Mouse (Mus musculus) gastrocnemius, adult 18-20 months (tissue): Measurements from ENCODE around the gene Rnf182. TPM values are rescaled to one million over a fixed set of nuclear protein-coding genes. Genes with fewer than 3 reads are reported as not detected.

ENCODE experiments used
- DNase-seq: peaks from one replicate; pipeline ENCODE4 v3.0.0; 2021; ENCODE audit warnings: low spot score
- long read RNA-seq, 2 experiments: library from polyadenylated mRNA; stranded (forward); transcript quantifications; one replicate each; pipeline ENCODE4 v2.0.0; 2021
- total RNA-seq, 2 experiments: library from RNA; stranded (reverse); gene quantifications; 2 replicates each; pipeline ENCODE4 v1.2.3; 2021

Rnf182 gene
- not detected for total RNA-seq
- long read RNA-seq, experiment 1 = 0 reads
- long read RNA-seq, experiment 2 = 0 reads

DNA sequence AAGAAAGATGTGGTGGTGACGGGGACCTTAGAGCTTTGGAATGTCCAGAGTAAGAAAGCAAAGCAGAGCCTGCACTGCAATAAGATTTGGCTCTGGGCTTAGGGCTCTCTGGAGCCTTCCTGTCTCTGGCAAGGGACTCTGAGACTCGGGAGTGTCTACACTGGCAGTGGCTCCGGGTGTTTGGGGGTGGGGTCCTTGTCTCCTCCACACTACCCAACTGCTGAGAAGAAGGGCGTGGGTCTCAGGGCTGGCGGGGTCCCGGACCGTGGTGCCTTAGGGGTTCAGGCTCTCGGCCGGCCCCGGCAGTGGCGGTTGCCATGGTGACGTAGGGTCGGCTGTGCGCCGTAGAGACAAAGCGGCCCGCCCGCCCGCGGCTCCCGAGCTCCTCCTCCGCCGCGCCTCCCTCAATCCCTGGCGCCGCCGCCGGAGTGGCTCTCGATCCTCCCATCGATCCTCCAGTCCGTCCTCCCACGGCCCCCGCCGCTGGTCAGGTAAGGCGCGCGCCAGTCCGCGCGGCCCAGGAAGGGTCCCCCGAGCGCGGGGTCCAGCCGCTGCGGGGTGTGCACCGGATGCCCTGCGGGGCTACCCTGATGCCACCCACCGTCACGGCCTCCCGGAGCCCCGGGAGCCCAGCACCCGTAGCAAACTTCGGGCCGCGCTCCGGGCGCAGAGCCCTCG is at the start of gene Rnf182:
Gene Rnf182, plus strand, starts transcription at position 134 of the 678 bp plus-strand sequence.
- peak; percentile 37 for DNase-seq

DNA sequence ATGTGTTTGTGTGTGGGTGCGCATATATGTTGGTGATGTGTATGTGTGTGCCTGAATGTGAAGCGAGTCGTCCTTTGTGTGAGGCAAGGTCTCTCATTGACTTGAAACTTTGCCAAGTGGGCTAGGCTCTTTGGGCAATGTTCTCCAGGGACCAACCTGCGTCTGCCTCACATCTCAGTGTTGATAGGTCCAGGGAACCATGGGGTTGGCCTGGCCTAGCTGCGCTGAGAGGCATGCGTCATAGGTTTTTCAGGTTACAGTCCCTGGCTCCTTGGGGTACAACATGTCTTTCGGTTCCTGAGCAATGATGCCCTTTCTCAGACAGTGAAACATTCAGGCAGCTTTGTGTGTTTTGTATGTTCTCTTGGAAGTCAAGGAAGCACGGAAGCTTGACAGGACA is 49.3 kb upstream of the Rnf182 start:
- DNase-seq = no peak

DNA sequence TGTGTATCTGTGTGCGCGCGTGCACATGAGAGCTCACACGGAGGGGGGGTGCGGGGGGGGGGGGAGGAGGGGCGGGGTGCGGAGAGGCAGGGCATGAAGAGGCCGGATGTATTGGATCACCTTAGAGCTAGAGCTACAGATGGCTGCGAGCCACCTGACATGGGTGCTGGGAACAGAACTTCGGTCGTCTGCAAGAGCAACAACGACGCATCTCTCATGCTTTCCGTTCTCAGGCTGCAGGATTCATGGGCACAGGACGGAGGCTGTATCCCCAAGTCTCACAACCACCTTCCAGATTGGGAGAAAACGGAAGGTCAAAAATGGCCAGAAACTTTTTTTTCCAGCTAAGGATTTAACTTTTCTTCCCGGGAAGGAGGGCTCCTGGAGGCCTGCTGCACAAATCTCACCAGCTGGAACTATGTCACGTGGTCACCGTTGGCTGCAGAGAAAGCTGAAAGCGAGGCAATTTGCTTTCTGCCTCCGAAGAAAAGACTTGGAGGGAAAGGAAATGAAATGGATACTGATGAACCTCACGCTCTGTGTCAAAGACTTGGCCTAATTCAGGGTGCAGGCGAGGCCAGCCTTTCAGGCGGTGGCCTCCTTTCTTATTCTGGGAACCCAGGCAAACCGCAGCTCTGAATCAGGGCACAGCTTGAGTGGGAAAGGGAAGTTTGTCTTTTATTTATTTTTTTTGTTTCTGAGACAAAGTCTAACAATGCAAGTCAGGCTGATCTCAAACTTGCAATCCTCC is 48.2 kb upstream of the Rnf182 start:
- DNase-seq = peak; percentile 24

DNA sequence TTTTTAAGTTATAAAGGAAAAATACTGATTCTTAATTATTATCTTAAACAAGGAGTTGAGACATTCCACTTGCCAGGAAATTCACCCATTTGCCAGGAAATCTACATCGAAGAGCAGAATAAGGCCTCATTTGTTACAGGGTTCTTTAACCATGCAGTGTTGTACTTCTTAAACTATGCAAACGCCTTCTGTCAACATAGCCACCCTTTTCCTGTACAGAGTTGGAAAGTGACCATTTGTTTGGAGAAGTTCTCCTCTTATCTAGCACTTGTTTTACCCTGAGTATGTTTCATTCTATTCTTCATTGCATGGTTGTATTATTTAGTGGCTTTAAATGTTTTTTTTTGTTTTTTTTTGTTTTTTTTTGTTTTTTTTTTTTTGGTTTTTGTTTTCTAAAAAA is 41.5 kb upstream of the Rnf182 start:
- no peak for DNase-seq

DNA sequence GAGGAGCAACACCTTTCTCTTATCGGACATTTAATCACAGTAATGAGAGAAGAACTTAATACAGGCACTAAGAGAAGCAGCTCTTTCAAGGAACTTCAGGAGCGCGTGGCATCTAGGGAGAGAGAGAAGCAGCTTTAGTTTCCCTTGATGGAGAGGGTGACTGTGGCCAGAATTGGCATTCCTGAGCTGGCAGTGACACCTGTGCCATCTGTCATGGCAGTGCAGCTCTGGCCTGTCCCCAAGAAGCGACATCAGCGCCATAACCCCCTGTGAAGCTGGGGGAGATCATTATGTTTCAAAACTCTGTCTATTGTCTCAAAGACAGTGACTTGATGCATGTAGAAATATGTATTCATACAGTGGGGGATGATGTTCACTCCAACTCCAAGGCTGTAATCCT is 40.1 kb upstream of the Rnf182 start:
- no peak for DNase-seq

DNA sequence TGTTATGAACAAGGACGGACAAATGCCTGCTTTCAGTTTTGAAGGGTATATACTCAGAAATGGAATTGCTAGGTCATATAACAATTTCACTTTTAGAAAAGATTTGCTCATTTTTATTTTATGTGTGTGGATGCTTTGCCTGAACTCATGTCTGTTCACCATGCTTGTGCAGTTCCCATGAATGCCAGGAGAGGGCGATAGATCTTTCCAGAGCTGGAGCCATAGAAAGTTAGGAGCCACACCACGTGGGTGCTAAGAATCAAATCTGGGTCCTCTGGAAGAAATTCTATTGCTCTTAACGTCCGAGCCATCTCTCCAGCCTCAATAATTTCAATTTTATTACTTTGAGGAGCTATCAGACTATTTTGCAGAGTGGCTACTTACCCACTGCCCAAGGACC is 38.3 kb upstream of the Rnf182 start:
- no peak for DNase-seq

DNA sequence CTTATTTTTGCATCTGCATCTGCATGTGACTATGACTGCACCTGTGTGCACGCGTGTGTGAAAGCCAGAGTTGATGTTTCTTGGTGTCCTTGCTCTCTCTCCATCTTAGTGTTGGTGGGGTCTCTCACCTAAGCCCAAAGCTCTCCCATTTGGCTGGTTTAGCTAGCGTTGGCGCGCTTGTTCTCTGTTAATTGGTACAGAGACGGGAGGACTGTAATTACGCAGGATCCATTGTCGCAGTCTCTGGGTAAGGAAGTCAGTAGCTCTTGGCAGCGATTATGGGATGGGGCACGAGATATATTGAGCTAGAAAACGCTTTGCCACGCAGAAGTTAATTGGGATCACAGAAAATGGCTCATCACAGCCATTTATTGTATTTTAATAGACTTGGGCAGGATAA is 37.7 kb upstream of the Rnf182 start:
- DNase-seq = no peak

DNA sequence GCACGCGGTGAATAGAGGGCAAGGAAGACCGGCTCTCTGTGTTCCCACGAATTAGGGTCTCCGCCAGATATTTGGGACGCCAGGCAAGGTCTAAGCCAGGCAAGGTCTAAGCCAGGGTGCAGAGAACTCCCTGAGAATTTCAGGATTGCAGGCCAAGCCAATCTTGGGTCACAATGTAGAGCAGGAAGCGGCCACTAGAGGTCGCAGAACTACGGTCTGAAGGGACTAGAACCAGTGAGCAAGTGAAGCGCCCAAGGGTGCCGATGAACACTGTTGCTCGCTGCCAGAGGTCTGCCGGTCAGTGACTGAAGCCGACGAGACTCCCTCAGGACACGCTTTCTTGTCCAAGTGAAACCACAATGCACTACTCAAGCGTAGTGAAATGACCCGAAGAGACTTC is 35.8 kb upstream of the Rnf182 start:
- peak; percentile 59 for DNase-seq

DNA sequence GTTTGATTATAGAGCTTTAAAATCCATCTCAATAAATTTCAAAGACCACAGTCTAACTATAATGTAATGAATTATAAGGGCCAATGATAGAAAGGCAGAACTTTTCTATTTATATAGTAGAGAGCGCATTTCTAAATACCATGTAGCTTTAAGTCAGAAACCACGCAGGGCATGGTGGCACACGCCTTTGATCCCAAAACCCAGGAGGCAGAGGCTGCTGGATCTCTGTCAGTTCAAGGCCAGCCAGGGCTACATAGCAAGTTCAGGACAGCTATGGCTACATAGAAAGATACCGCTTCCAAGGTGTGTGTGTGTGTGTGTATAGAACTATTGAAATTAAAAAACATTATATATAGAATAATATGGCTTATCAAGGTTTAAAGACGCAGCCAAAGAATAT is 34.8 kb upstream of the Rnf182 start:
- DNase-seq = no peak

DNA sequence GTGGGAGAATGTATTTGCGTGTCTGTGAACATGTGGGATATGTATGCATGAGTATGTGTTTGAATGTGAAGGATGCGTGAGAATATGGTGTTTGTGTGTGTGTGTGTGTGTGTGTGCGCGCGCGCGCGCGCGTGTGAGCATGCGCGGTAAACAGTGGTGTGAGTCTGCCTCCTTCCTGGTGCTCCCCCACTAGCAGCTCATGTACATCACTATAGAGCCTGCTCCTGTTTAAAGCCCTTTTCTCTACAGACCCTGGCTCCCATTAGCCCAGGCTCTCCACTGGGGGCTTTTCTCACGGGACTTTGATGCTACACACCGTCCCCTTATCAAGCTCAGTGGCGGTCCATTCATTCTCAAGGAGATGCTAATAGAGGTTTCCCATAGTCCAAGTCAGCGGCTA is 32.5 kb upstream of the Rnf182 start:
- DNase-seq = no peak

DNA sequence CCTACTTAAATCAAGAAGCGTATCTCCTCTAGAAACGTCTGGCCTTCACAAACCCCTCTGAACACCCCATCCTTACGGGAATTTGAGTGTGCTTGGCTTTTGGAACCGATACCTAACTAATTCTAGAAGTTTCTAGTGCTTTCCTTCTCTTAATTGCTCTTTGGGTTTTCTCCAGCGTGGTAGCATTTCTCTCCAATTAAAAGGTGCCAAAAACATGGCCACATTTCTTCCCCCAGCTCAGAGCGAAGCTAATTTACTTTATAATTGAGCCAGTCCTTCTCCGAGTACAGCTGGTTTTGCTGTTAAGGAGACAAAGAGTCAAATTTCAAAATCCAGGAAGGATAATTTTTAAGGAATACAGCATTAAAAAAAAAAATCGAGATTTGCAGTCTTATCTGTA is 32.0 kb upstream of the Rnf182 start:
- no peak for DNase-seq

DNA sequence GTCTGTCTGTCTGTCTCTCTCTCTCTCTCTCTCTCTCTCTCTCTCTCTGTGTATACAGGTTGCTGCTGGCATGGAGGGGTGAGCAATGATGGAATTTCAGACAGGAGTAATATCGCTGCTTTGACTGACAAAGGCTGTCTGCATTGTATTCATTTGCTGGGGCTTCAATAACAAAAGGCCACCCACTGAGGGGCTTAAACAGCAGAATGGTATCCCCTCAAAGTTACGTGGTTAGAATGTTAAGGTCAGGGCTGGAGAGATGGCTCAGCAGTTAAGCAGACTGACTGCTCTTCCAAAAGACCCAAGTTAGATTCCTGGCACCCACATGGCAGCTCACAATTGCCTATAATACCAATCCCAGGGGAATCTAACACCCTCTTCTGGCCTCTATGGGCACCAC is 30.2 kb upstream of the Rnf182 start:
- DNase-seq = no peak

DNA sequence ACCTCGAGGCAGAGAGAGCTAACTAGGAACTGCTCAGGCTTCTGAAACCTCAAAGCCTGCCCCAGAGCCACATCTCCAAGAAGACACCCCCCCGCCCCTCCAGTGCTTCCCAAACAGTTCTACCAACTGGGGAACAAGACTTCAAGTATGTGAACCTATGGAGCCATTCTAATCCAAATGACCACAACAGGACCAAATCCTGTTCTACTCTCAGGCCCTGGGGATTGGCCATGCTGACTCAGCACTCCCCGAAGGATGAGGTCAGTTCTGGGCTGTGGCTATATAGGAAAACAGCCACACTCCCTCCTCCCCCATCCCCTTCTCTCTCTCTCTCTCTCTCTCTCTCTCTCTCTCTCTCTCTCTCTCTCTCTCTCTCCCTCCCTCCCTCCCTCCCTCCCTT is 28.5 kb upstream of the Rnf182 start:
- DNase-seq = no peak

DNA sequence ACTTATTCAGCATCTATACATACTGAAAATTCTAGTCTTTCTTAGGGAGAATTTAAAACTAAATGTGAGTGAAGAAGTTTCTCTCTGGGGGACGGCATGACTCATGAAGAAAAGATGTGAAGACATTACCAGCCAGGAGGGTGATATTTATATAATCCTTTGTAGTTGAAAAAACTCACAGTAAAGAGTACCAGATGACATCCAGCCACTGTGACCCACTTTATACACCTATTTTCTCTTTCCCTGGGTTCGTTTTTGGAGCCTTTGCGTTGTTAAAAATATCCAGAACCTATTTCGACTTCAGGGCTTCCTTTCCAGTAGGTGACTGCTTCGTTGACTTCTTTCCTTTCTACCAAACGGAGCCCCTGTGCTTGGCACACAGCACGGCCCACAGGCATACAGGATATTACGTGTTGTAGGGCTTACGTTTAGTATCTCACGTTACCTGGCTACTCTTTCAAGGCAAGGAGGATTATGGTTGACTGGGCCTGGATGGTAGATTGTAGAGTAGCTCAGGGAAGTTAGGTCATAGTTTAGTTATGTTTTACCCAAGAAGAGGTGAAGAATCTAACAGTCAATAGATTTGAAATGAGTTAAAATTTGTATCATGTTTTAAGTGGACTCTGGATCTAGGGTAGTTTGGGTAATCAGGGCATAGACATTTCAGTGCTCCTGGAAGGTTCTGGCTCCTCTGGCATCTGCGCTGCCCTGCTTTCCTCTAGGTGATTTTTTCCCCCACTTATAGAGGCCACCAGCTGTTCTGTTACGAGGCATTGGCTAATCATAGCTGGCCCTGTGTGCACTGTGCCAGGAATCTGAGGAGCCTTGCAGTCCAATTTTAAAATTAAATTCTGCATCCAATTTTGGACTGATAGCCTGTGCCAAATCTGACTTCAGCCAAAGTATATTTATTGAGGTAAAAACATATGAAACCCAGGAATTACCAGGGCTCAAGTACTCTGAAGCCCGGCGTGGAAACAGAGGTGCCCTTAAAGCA is 27.4 kb upstream of the Rnf182 start:
- DNase-seq = peak; percentile 50

DNA sequence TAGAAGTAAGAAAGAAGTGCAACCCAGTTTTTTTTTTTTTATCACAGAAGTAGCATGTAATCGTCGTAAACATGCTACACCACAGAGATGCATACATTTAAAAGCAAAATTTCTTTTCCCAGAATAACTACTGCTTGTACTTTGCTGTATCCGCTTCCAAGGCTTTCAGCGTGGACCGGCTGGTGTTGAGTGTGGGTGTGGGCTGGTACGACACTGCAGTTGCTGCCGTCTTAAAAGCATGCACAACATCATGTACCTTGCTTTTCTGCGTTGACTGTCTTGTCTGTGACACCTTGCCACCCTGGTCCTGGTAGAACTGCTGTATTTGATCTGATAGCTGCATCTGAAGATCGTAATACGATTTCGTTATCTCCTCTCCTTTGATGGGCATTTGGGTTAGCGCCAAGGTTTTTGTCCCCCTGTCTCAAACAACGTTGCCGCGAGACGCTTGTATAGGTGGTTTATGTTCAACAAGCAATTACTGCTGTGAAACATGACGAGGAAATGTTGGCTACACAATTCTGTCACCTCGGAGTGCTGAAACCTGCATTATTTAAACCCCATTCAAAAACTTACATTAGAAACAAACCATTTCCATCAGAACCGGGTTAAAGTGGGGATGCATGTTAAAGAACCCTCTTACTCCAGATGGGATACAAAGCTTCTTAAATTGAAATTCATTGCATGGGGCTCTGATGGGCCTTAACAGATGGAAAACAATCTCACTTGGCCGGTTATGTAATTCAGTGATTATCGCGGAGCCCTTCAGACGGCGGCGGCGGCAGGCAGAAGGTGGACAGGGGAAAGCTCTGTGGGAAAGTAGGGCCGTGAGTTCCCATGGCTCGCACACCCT is 23.5 kb upstream of the Rnf182 start:
- no peak for DNase-seq

DNA sequence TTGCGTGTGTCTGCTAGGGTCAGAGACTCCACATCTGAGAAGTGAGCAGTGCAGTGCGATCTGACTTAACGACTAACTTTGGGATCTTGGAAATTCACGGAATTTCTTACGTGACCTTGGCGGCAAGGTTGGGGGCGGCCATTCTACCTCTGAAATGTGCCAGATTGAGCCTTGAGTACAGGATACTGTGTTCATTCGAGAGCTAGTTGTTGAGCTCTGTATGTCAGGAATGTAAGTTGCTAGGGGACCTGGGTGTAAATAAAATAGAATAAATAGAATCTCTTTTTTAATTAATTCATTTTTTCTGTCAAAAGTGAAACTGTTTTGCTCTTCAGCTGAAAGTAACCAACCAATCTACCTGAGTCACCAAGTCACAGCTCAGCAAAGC is 22.8 kb upstream of the Rnf182 start:
- DNase-seq = no peak

DNA sequence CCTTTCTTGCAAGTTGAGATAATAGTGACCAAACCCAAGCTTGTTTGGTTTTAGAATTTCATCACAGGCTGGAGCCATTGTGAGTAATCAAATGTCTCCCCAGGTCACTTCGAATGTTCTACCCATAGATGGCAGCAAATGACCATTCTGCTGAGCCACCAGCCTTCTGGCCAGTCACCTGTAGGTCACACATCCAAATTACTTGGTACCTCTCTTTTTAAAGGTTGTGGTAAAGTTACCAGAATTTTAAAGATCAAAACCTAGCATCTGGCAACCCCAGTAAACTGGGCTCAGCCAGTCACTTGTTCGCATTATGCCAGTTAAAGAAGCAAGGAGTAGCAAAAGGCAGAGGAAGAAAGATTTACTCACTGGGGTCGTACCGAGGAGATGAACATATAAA is 19.6 kb upstream of the Rnf182 start:
- peak; percentile 65 for DNase-seq

DNA sequence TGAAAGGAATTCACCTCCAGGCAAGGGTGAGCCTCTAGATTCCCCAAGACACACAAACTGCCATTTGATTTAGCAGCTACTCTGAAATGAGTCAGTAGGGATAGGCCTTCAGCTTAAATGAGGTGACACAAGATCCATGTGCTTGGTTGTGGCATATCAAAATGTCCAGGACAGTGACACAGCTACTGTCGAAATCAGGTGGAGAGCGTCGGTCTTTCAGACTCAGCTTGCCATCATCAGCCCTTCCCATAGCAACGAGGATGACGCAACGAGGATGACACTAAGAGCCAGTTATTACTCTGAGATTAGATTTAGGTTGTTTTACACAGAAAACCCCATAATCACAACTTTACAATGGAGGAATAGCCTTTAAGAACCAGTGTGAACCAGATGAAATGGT is 14.5 kb upstream of the Rnf182 start:
- no peak for DNase-seq

DNA sequence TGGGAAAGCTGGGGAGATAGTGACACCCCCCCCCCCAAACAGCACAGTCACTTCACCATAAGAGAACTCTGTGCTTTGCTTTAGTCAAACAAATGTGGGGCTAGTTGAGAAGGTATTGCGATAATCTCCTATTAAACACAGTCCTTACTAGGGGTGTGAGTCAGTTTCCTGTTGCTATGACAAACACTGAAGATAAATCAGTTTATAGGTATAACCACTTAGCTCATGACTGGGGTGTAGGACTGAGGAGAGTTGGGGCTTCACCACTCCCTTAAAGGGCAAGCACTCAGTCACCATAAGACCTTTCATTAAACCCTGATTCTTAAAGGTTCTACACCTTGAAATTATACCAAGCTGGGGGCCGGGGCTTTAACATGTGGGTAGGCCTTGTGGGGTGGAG is 13.1 kb upstream of the Rnf182 start:
- DNase-seq = no peak

DNA sequence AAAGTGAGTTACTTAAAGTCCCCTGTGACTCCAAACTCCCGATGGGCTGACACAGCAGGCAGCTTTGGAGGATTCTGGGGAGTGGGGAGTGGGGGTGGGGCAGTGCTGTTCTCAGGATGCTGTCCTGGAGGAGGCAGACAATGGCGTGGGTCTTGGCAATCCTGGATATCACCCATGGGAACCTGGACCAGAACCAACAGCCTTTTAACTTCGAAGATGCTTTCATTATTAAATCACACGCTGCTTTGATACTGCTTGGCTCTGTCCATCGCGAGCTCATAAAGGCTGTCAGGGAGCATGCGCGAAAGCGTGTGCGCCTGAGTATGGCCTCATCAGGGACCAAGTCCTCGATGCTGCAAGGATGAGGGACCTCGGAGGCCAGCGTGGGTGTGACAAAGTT is 12.5 kb upstream of the Rnf182 start:
- no peak for DNase-seq

DNA sequence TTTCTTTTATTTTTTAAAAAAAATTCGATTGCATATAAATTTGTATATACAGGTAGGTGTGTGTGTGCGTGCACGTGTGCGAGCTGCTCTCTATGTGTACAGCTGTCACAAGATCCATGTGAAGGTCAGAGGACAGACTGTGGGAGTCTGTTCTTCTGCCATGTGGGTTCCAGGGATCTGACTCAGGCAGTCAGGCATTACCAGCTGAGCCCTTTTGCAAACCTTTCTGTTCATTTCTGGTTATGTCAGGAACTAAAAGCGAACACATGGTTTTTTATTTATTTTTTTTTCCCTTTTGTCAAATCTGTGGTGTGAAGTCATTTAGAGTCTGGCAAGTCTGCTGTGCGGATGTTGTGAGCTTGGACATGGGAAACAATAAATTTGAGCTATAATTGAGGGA is 6.7 kb upstream of the Rnf182 start:
- no peak for DNase-seq
